Mouse (Mus musculus) cerebellum, adult 8-10 months (tissue): ENCODE measurements around the gene Kirrel.
"Not testable (repeated sequence)": the region's sequence is repeated elsewhere in the genome, so short reads cannot be mapped to it uniquely, and the experiment has no call there.

Source experiments
- DNase-seq: peaks from one replicate; pipeline ENCODE4 v3.0.0; 2022

The Kirrel gene

GRCm38 (mm10) chr3:87131694-87132347 is 42.7 kb downstream of the Kirrel start:
- DNase-seq = no peak

- DNase-seq = no peak
Measured at GRCm38 (mm10) chr3:87130933-87131332, 43.6 kb downstream of the Kirrel start.

GRCm38 (mm10) chr3:87123795-87124194 is 50.8 kb downstream of the Kirrel start:
- no peak for DNase-seq

GRCm38 (mm10) chr3:87118214-87118613 is 56.3 kb downstream of the Kirrel start:
- DNase-seq = no peak

GRCm38 (mm10) chr3:87117632-87118031 is 56.9 kb downstream of the Kirrel start:
- DNase-seq = no peak

- no peak for DNase-seq
Measured at GRCm38 (mm10) chr3:87115726-87116540, 58.6 kb downstream of the Kirrel start.

GRCm38 (mm10) chr3:87115271-87115670 is 59.3 kb downstream of the Kirrel start:
- DNase-seq = no peak

- no peak for DNase-seq
Measured at GRCm38 (mm10) chr3:87114801-87115200, 59.7 kb downstream of the Kirrel start.

- DNase-seq = not testable (repeated sequence)
Measured at GRCm38 (mm10) chr3:87113881-87114280, 60.7 kb downstream of the Kirrel start.

- DNase-seq = no peak
Measured at GRCm38 (mm10) chr3:87112264-87112663, 62.3 kb downstream of the Kirrel start.

GRCm38 (mm10) chr3:87104856-87105255 is 69.7 kb downstream of the Kirrel start:
- no peak for DNase-seq

- DNase-seq = no peak
Measured at GRCm38 (mm10) chr3:87102346-87102745, 72.2 kb downstream of the Kirrel start.

GRCm38 (mm10) chr3:87100911-87101310 is 73.6 kb downstream of the Kirrel start:
- no peak for DNase-seq

- no peak for DNase-seq
Measured at GRCm38 (mm10) chr3:87097969-87098946, 76.3 kb downstream of the Kirrel start.

- DNase-seq = no peak
Measured at GRCm38 (mm10) chr3:87097205-87097604, 77.3 kb downstream of the Kirrel start.

GRCm38 (mm10) chr3:87093718-87094117 is 80.8 kb downstream of the Kirrel start:
- no peak for DNase-seq

GRCm38 (mm10) chr3:87089694-87090565 is 84.6 kb downstream of the Kirrel start:
- DNase-seq = peak; percentile 52

GRCm38 (mm10) chr3:87087146-87087545 is 87.4 kb downstream of the Kirrel start:
- DNase-seq = no peak

GRCm38 (mm10) chr3:87082235-87082634 is 92.3 kb downstream of the Kirrel start:
- DNase-seq = no peak

- no peak for DNase-seq
Measured at GRCm38 (mm10) chr3:87079751-87080150, 94.8 kb downstream of the Kirrel start.

- DNase-seq = no peak
Measured at GRCm38 (mm10) chr3:87079301-87079700, 95.2 kb downstream of the Kirrel start.

- no peak for DNase-seq
Measured at GRCm38 (mm10) chr3:87077681-87078080, 96.9 kb downstream of the Kirrel start.
